Mouse (Mus musculus): ENCODE measurements at regions not wholly inside any gene's neighbourhood (a gene's known extent, or its start where the extent isn't known, plus 50 kb on each side); places are given as distances from the start of the nearest gene placed in this dataset.

DNA sequence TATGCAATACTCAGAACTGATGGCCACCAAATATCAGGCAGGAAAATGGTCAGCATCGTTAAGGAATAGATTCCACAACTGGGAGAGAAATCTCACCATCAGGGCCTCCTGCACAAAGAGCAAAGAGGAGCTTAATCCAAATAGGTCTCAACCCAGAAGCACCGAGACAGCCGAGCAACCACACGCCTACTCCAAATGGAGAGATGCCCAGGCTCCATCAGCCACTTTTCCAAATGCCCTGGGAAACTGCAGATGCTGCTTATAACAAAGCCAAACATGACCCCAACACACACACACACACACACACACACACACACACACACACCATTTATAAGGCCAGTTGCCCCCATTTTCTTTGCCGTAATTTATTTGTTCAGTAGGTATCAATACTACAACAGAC is 136.2 kb upstream of the Castor2 start:
- H3K36me3 ChIP-seq (ENCODE audit: control insufficient read depth, insufficient read depth, low read length): no peaks in the 10 kb centered on the region
- no peaks in the 10 kb centered on the region for H3K4me1 ChIP-seq (replicated peaks; ENCODE audit: control insufficient read depth, insufficient read depth, low read length)
- no peak for ATAC-seq (replicated peaks; ENCODE audit: low FRiP score)
- no peaks in the 10 kb centered on the region for H3K27me3 ChIP-seq (ENCODE audit: control insufficient read depth, insufficient read depth, low read length)
- WGBS: 90% methylated on average over 5 of the region's 5 CpGs
- no peak overlapping the region for H3K4me3 ChIP-seq (ENCODE audit: low read depth, low read length)
- H3K9ac ChIP-seq (ENCODE audit: low read length): no peak overlapping the region
- H3K27ac ChIP-seq (ENCODE audit: low read depth, low read length): no peak overlapping the region
- no peak for DNase-seq (ENCODE audit: low spot score)
- peaks cover 2% of the 10 kb centered on the region; the same call in 1 of the 2 replicates for H3K9me3 ChIP-seq (ENCODE audit: control insufficient read depth, low read length)
- H3K4me2 ChIP-seq (ENCODE audit: low read depth, low read length, severe bottlenecking): no peak overlapping the region

- H3K4me3 ChIP-seq (ENCODE audit: low read depth, low read length): no peak overlapping the region
- WGBS: 77% methylated on average over 3 of the region's 3 CpGs
- ATAC-seq (replicated peaks; ENCODE audit: low FRiP score): no peak
- H3K36me3 ChIP-seq (ENCODE audit: control insufficient read depth, insufficient read depth, low read length): no peaks in the 10 kb centered on the region
- no peaks in the 10 kb centered on the region for H3K27me3 ChIP-seq (ENCODE audit: control insufficient read depth, insufficient read depth, low read length)
- no peak for DNase-seq (ENCODE audit: low spot score)
- H3K27ac ChIP-seq (ENCODE audit: low read depth, low read length): no peak overlapping the region
- no peaks in the 10 kb centered on the region for H3K9me3 ChIP-seq (ENCODE audit: control insufficient read depth, low read length)
- H3K4me2 ChIP-seq (ENCODE audit: low read depth, low read length, severe bottlenecking): no peak overlapping the region
- H3K4me1 ChIP-seq (replicated peaks; ENCODE audit: control insufficient read depth, insufficient read depth, low read length): peaks cover 4% of the 10 kb centered on the region; the same call in 1 of the 2 replicates
- no peak overlapping the region for H3K9ac ChIP-seq (ENCODE audit: low read length)
Observed at GRCm38 (mm10) chr5:133940841-133941240, 158.7 kb upstream of the Castor2 start.

- Histone ChIP-seq H3K9ac (ENCODE audit: low read length) (no peak overlapping the region), H3K27me3 (ENCODE audit: control insufficient read depth, insufficient read depth, low read length) (no peaks in the 10 kb centered on the region), H3K36me3 (ENCODE audit: control insufficient read depth, insufficient read depth, low read length) (no peaks in the 10 kb centered on the region), H3K27ac (ENCODE audit: low read depth, low read length) (no peak overlapping the region), H3K4me2 (ENCODE audit: low read depth, low read length, severe bottlenecking) (no peak overlapping the region), H3K4me1 (replicated peaks; ENCODE audit: control insufficient read depth, insufficient read depth, low read length) (peaks cover 4% of the 10 kb centered on the region; the same call in 1 of the 2 replicates), H3K4me3 (ENCODE audit: low read depth, low read length) (no peak overlapping the region), H3K9me3 (ENCODE audit: control insufficient read depth, low read length) (no peaks in the 10 kb centered on the region)
- ATAC-seq (replicated peaks; ENCODE audit: low FRiP score) (no peak), DNase-seq (ENCODE audit: low spot score) (no peak)
- 88% methylated on average over 2 of the region's 2 CpGs for WGBS
Observed at GRCm38 (mm10) chr5:133940030-133940429, 159.5 kb upstream of the Castor2 start.

GRCm38 (mm10) chr5:133937967-133938918 is 161.3 kb upstream of the Castor2 start:
- ATAC-seq (replicated peaks; ENCODE audit: low FRiP score) (peak; percentile 86), DNase-seq (ENCODE audit: low spot score) (peak; percentile 67)
- WGBS: 48% methylated on average over 9 of the region's 9 CpGs
- no peaks in the 10 kb centered on the region for H3K27me3 ChIP-seq (ENCODE audit: control insufficient read depth, insufficient read depth, low read length)
- no peaks in the 10 kb centered on the region for H3K36me3 ChIP-seq (ENCODE audit: control insufficient read depth, insufficient read depth, low read length)
- no peak overlapping the region for H3K4me2 ChIP-seq (ENCODE audit: low read depth, low read length, severe bottlenecking)
- H3K9me3 ChIP-seq (ENCODE audit: control insufficient read depth, low read length): no peaks in the 10 kb centered on the region
- H3K9ac ChIP-seq (ENCODE audit: low read length): no peak overlapping the region
- peaks cover 4% of the 10 kb centered on the region; the same call in 1 of the 2 replicates for H3K4me1 ChIP-seq (replicated peaks; ENCODE audit: control insufficient read depth, insufficient read depth, low read length)
- peak overlapping the region; percentile 83 for H3K27ac ChIP-seq (ENCODE audit: low read depth, low read length)
- H3K4me3 ChIP-seq (ENCODE audit: low read depth, low read length): no peak overlapping the region

DNA sequence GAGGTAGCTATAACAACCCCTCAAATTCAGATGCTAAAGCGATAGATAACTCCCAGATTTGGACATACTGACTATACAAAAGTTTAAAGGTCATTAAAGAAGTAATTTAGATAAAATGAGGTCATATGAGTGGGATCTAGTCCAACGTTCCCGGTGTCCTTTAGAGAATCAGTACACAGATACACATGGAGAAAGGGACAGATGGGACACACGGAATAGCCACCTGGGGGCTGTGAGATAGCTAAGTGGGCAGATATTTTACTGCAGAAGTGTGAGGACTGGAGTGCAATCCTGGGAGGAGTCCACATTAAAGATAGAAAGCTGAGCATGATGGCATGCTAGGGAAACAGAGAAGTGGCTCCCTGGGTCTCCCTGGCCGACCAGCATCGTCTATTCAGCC is 164.1 kb upstream of the Castor2 start:
- no peak for ATAC-seq (replicated peaks; ENCODE audit: low FRiP score)
- H3K9me3 ChIP-seq (ENCODE audit: control insufficient read depth, low read length): no peaks in the 10 kb centered on the region
- H3K4me1 ChIP-seq (replicated peaks; ENCODE audit: control insufficient read depth, insufficient read depth, low read length): peaks cover 4% of the 10 kb centered on the region; the same call in 1 of the 2 replicates
- H3K4me3 ChIP-seq (ENCODE audit: low read depth, low read length): no peak overlapping the region
- WGBS: 91% methylated on average over 6 of the region's 6 CpGs
- no peak overlapping the region for H3K4me2 ChIP-seq (ENCODE audit: low read depth, low read length, severe bottlenecking)
- no peak overlapping the region for H3K9ac ChIP-seq (ENCODE audit: low read length)
- DNase-seq (ENCODE audit: low spot score): no peak
- no peaks in the 10 kb centered on the region for H3K27me3 ChIP-seq (ENCODE audit: control insufficient read depth, insufficient read depth, low read length)
- H3K36me3 ChIP-seq (ENCODE audit: control insufficient read depth, insufficient read depth, low read length): no peaks in the 10 kb centered on the region
- no peak overlapping the region for H3K27ac ChIP-seq (ENCODE audit: low read depth, low read length)

GRCm38 (mm10) chr5:133935006-133935405 is 164.5 kb upstream of the Castor2 start:
- WGBS: 80% methylated on average over 6 of the region's 6 CpGs
- H3K4me1 ChIP-seq (replicated peaks; ENCODE audit: control insufficient read depth, insufficient read depth, low read length): peaks cover 4% of the 10 kb centered on the region; the same call in 1 of the 2 replicates
- ATAC-seq (replicated peaks; ENCODE audit: low FRiP score): no peak

DNA sequence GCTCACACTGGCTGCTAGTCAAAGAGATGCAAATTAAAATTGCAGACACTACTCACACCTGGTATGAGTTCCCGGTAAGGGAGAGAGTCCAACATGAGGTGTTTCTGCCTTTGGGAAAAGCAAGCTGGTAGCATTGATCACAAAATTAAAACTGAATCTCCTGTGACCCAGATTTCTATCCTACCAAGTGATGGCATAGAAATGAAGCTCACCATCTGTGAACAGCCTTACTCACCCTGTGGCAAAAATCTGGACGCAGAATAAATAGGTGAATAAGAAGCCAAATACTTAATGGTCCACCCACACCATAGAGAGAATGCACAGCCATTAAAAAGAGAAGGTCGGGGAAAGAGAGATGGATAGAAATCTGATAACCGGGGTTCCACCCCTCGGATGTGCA is 169.4 kb upstream of the Castor2 start:
- Histone ChIP-seq H3K27me3 (ENCODE audit: control insufficient read depth, insufficient read depth, low read length) (no peaks in the 10 kb centered on the region), H3K9me3 (ENCODE audit: control insufficient read depth, low read length) (no peaks in the 10 kb centered on the region), H3K36me3 (ENCODE audit: control insufficient read depth, insufficient read depth, low read length) (no peaks in the 10 kb centered on the region), H3K4me1 (replicated peaks; ENCODE audit: control insufficient read depth, insufficient read depth, low read length) (no peaks in the 10 kb centered on the region; the same call in 1 of the 2 replicates), H3K4me2 (ENCODE audit: low read depth, low read length, severe bottlenecking) (no peak overlapping the region), H3K9ac (ENCODE audit: low read length) (no peak overlapping the region), H3K4me3 (ENCODE audit: low read depth, low read length) (no peak overlapping the region), H3K27ac (ENCODE audit: low read depth, low read length) (no peak overlapping the region)
- WGBS: 89% methylated on average over 5 of the region's 5 CpGs
- DNase-seq (ENCODE audit: low spot score): no peak
- no peak for ATAC-seq (replicated peaks; ENCODE audit: low FRiP score)

More at GRCm38 (mm10) chr5:133935006-133935405, 164.5 kb upstream of the Castor2 start:
- H3K9me3 ChIP-seq (ENCODE audit: control insufficient read depth, low read length): no peaks in the 10 kb centered on the region
- no peaks in the 10 kb centered on the region for H3K27me3 ChIP-seq (ENCODE audit: control insufficient read depth, insufficient read depth, low read length)
- H3K27ac ChIP-seq (ENCODE audit: low read depth, low read length): no peak overlapping the region
- H3K4me3 ChIP-seq (ENCODE audit: low read depth, low read length): no peak overlapping the region
- H3K4me2 ChIP-seq (ENCODE audit: low read depth, low read length, severe bottlenecking): no peak overlapping the region
- no peak for DNase-seq (ENCODE audit: low spot score)
- H3K36me3 ChIP-seq (ENCODE audit: control insufficient read depth, insufficient read depth, low read length): no peaks in the 10 kb centered on the region
- H3K9ac ChIP-seq (ENCODE audit: low read length): no peak overlapping the region

GRCm38 (mm10) chr5:133927054-133927453 is 172.5 kb upstream of the Castor2 start:
- no peak overlapping the region for H3K9ac ChIP-seq (ENCODE audit: low read length)
- WGBS: 88% methylated on average over 5 of the region's 5 CpGs
- H3K36me3 ChIP-seq (ENCODE audit: control insufficient read depth, insufficient read depth, low read length): no peaks in the 10 kb centered on the region
- DNase-seq (ENCODE audit: low spot score) (no peak), ATAC-seq (replicated peaks; ENCODE audit: low FRiP score) (no peak)
- H3K27ac ChIP-seq (ENCODE audit: low read depth, low read length): no peak overlapping the region
- no peak overlapping the region for H3K4me2 ChIP-seq (ENCODE audit: low read depth, low read length, severe bottlenecking)
- no peak overlapping the region for H3K4me3 ChIP-seq (ENCODE audit: low read depth, low read length)
- no peaks in the 10 kb centered on the region; the same call in 1 of the 2 replicates for H3K4me1 ChIP-seq (replicated peaks; ENCODE audit: control insufficient read depth, insufficient read depth, low read length)
- H3K27me3 ChIP-seq (ENCODE audit: control insufficient read depth, insufficient read depth, low read length): no peaks in the 10 kb centered on the region
- no peaks in the 10 kb centered on the region for H3K9me3 ChIP-seq (ENCODE audit: control insufficient read depth, low read length)

Measured in forebrain, embryonic 11.5 days (tissue).